Mouse (Mus musculus) CD4-positive, CD25-positive, alpha-beta regulatory T cell, adult 2 months (primary cell): ENCODE data around the gene Vps13c.

Source experiments
- DNase-seq: peaks from one replicate; pipeline ENCODE4 v3.0.0-alpha.2; 2012; ENCODE audit warnings: low read depth, low spot score

The Vps13c gene

DNA sequence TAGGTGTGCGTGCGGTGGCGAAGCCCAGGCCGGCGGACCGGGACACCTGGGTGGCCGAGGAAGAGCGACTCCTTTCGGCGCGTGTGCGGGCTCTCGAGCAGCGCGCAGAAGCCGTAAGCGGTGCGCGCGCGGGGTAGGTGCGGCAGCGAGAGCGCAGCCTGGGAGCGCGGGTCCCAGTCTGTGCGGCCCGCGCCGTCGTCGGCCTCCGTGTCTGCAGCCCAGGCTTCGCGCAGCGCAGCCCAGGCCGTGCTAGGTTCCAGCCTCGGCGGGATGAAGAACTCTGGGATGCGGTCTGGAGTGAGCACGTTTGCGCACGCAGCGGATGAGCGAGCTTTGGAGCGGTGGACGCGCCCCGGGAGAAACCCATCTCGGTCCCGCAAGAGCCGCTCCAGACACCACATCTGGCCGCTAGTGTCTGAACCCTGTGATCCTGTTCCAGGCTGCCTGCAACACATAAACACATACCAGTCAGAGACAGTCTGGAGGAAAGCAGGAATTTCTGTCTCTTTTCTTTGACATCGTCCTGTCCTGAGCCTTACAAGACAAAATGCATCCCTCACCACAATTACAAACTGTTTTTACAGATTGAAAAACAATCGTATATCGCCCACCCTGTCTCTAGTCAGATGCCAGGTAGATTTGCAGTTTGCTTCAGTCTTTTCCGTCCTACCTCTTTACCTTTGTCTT is 8.7 kb upstream of the Vps13c start:
- no peak for DNase-seq

DNA sequence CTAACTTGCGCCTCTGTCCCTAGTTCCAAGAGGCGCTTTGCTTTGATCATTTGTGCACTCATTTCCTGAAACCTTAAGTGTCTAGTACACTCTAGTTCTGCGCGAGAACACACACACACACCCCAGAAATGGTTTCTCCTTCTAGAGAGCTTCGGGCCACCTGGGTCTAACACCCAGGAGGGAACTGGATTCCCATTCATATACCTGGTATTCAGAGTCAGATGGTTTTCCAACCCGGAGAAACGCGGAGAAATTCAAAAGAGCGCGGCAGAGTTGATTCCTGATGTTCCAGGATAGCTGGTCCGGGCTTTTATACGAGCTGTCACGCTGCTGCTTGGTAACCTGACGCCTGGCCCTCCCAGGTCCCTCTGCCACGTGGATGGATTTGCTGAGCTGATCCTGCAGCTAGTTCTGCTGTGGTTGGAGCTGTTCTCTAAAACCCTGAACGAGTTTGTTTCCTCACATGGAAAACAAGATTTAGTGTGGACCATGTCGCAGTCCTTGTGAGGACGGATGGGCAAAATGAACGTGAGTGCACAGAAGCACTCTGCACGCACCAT is 8.1 kb upstream of the Vps13c start, which contains the start of gene C2cd4a:
C2cd4a (minus strand) TSS at position 285 of the 560 bp plus-strand sequence.
- no peak for DNase-seq

DNA sequence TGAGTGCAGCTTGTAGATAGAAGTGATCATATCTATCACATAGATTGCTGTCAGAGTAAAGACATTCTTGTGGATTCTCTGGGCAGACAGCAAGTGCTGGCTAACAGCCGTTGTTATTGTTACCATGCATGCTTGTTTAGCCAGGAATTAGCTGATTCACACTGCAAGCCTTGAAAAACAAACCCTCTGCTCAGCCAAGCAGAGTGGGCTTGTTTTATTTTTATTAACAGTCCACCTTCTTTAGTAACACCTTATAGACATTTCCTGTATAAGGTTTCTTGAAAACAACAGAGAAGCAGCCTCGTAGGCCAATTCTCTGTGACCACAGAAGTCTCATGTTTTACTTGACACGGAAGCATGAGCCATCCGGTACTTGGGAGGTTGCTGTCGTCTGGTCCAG is 5.7 kb upstream of the Vps13c start:
- no peak for DNase-seq

DNA sequence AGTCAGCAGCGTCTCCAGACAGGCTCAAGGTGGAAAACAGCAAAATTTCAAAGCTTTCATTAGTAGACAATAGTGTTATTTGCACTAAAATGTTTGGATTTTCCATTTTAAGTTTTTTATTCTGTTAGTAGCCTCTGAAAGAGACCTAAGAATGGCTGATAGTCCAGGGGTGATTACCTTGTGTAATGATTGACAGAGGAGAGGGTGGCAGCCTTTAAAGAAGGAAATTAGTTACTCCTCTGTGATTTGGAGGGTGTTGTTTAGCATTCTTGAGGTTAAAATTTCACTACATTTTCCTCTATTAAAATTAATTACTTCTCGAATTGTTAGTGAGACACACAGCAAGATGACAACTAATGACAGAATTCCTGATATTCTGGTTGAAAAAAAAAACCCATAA is 2.9 kb upstream of the Vps13c start:
- no peak for DNase-seq

DNA sequence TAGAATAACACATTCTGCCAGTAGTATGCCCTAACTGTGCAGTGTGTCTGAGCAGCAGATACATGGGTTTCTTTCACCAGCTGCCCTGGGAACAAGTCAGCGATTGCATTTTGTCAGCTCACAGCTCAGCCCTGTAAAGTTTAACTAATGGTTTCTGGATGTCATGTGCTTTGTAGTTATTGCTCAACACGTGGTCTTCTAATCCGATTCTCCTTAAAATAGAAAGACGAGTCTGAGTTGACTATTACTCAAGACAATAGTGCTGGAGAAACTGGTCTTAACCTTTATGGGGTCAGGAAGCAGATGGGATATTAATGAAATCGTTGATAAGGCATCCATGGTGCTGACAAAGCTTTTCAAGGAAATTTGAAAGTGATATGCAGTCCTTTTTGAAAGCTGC is 2.6 kb downstream of the Vps13c start:
- no peak for DNase-seq

DNA sequence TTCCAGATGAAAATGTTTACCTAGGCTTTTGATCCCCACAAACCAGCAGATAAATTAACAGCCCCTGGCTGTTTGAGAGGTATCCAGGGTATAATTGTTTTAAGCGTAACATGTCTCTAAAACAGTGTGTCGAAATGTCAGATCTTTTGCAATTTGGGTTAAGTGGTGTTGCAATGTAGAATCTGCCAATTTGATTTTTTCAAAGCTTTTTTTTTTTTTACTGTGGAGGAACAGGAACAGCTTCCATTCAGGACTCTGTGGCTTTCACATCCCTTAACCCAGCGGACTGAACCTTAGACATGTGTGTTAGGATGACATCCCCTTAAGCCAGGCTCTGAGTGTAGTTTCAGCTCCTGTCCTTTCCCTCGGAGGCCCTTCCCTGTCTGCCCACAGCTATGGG is 4.8 kb downstream of the Vps13c start:
- DNase-seq: no peak

DNA sequence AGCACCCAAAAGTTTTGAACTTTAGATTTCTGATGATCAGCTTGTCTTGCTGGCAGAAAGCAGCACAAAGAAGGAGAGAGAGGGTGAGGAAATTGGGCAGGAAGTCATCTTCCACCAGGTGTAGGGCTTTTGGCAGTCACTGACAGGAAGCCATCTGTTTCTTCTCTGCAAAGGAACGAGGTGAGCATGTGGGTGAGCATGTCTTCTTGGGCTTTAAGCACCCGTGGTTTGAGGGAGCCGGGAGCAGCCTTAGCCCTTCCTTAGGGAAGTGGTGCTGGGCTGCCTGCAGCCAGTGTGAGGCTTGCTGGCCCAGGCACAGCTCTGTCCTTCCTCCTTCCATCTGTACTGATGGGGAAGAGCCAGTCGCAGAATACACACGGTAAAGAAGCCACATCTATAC is 5.5 kb downstream of the Vps13c start:
- peak; percentile 52 for DNase-seq

DNA sequence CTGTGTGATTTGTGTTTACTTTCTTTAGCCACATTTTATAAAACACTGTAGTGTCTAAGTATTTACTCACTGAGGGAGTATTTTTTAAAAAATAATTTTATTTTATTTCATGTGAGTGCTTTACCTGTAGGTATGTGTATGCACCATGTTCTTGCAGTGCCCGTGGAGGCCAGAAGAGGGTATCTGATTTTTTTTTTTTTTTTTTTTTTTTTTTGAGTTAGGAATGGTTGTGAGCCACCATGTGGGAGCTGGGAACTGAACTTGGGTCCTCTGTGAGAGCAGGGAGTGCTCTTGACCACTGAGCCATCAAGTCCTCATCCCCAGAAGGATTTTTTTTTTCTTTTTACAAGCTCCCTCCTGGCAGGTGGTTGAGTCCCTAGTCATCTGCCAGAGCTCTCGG is 5.9 kb downstream of the Vps13c start:
- DNase-seq: no peak

DNA sequence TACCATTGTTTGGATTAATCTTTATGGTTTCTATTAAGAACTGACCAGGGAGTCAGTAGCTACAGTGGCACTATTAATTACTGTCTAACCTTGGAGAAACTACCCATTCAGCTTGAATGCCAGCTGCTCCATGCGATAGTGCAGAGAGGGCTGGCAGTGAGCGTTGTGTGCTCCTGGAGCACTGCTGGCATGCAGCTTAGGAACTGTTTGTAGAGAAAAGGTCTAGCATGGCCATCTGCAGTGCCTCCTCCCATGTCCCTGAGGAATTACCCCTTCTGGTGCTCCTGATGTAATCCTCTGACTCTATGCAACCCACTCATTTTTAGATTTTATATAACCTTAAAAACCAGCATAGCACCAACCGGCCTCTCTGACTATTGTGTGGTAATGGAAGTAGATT is 7.4 kb downstream of the Vps13c start:
- DNase-seq: no peak

DNA sequence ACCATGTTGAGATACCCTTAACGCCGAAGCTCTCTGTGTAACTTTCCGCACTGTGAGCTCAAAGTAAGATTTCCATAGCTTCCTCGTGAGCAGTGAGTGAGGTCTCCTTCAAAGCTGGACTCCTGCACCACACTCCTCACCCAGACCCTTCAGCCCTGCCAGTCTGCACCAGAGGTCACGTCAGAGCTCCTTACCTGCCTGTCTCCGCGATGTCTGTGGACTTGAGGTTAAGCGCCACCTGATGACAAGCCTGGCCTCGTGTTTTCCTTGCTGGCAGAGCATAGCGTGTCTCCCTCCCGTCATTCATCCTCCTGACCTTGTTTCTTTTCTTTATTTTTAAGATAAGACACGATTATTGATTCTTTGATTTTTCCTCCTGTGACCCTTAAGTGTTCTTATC is 9.2 kb downstream of the Vps13c start:
- no peak for DNase-seq

DNA sequence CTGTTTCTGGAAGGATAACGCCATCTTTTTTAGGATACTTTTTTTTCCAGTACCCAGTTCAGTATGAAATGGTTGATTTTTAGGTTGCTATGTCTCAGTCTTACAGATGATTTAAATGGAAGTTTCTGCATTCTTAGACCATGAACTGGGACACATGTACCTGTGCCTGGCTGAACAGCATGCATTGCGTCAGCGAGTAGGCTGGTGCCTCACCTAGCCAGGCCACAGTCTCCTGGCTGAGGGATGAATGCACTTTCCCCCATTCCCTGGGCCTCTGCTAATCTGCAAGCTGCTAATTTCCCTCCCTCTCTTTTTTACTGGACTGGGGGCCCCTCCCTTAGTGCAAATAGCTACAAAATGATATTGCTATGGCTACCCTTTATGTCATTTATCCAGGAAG is 9.7 kb downstream of the Vps13c start:
- no peak for DNase-seq

DNA sequence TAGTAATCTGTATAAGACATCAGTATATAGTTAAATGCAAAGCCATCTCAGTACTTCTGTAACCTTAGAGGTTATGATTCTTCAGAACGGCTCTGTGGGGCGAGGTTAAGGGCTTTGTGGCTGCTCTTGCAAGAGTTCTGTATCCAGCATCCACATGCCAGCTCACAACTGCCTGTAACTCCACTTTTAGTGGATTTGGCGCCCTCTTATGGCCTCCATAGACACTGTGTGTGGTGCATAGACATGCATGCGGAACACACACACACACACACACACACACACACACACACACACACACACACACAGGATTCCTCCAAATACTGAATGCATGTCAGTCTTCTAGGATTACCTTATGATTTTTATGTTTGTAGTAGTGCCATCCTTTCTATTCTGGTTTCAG is 11.0 kb downstream of the Vps13c start:
- DNase-seq: peak; percentile 60

DNA sequence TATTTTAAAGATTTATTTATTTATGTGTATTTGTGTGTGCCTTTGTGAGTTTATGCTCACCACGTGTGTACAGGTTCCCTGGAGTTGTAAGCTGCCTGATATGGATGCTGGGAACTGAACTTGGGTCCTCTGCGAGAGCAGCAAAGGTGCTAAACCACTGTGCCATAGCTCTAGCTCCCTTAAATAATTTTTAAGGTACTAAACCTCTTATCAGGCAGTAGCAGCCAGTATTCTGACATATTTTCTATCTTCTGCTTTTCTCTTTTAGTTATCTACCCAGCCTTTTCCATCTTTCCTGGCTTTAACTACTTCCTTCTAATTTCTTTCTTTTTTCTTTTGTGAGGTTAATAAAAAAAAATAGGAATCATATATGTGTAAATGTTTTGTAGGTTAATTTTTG is 20.1 kb downstream of the Vps13c start:
- DNase-seq: no peak

DNA sequence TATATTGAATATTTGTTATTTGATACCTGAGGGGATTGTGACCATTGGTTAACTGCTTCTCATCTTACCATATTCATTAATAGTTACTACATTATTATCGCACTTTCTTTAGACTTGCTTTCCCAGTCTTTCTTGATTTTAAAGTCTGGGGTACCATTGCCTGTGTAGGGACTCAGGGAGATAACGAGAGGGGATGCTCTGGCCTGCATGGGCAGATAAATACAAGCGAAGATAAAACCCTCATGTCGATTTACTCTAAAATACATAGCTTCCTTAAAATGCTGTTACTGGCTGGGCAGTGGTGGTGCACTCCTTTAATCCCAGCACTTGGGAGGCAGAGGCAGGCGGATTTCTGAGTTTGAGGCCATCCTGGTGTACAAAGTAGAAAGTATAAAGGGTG is 23.1 kb downstream of the Vps13c start:
- DNase-seq: no peak

DNA sequence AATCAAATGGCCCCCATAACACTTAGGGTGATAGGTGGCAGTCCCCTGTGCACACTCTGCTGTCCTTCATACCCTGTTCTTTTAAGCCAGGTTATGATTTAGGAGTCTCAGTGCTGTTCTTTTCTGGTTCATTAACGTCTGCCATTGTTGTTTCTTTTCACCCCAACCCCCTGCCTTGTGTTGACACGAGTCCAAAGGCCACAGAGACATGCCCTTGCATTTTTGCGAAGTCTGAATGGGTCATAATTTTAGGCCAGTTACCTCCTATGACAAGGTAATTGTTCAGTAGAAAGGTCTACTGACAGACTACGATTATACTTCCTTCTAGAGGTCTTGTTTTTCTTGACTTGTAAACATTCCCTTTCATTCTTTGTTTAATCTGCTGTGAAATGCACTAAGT is 23.8 kb downstream of the Vps13c start:
- no peak for DNase-seq

DNA sequence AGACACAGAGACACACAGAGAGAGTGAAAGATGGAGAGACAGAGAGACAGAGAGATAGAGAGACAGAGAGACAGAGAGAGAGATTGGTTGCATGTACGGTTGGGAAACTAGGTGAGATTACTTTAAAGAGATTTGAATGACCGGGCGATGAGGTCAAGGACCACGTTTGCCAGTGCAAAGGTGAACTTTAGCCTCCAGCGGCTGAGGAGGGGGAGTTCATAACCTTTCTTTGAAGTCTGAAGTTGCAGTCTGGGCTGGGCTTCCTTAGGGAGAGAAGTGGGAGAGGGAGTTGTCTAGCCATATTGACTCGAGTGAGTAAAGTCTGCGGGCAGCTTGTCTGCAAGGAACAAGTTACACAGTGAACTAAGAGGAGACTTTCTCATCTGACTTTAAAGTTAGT is 25.2 kb downstream of the Vps13c start:
- no peak for DNase-seq

DNA sequence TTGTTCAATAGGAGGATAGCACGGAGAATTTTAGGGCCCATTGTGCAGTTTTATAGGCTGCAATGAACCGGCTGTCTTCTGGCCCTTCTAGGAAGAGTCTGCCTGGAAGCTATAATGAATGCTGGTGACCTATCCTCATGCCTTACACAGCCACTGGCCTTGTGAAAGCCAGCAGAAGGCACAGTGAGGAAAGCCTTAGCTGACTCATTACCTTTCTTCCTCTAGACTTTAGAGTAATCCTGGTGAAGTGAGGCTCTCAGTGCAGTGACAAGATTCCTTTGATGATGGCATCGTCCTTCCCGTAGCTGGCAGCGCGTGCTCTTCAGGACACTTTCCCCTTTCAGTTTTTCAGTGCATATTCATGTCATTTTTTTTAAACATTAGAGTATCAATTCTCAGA is 27.2 kb downstream of the Vps13c start:
- no peak for DNase-seq

DNA sequence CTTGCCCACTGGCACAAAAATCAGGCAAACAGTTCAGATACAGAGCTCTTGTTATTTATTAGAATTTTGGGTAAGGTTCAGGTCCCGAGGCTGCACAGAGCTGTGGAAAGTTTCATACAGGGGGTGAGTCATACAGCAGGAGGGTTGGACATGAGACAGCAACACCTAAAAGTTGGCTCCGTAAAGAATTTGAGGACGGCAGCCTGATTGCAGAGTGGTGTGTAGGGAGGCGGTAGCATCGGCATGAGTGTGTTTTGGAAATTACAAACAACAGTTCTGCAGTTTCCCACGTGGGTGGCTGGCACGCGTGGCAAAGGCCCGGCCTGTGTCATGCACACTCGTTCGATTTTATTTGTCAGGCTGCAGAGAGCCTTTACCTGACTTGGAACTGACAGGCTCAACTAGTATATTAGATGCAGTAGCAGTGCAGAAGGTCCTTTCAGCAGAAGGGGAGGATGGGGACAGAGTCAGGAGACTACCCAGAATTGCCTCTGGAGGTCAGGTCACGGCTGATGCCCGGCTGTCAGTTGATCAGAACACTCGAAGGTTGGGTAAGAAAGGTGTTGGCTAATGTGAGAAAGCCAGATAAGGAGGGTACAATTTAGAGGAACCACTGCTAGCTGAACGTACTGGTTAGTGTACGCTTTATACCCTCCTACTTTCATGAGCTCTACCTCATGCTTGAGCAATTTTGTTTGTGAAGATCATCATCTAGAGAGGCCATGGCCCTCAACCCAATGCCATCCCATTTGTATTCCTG is 29.7 kb downstream of the Vps13c start:
- no peak for DNase-seq

DNA sequence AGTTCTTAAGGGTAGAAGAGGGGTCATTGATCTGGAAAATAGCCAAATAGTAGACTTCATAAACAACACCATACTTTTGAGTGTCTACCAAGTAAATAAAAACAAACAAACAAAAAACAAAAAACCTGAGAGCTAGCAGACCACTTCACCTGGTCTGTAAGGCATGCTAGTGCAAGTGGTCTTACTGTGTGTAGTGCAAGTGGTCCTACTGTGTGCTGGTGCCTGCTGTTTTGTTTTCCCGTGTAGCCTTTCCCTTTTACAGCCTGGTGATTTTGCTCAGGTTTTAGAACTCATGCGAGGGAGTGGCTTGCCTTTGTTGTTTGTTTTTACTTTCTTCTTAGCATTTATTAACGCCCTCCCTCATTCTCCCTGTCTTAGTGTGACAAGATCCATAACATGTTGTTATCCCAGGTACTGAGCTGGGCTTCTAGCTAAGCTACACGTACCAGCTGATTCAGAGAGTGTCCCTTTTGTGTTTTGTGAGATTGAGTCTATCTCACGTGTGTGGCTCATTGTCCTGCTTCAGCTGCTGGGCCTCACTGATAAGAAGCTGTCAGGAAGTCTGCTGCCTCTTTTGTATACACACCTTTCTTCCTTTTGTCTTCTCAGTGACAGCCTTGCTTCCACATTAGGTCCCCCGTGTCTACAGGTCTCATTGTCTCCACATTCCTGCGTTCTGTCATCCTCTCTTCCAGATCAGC is 34.5 kb downstream of the Vps13c start:
- DNase-seq: no peak

DNA sequence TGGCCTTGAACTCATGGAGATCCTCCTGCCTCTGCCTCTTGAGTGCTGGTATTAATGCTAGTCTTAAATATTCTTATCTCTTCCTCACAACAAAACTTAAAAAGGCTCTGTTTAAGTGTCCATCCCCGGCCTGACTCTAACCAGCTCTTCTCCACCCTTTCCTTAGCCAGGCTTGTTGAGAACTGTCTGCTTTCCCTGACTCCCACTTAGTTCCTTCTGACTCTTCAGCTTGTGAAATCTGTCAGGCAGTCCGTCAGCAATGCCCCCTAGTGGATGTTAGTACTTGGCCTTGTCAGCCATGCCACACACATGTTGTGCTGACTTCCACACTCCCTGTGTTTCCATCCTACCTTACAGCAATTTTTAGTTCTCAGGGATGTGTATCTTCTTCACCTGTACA is 35.1 kb downstream of the Vps13c start:
- peak; percentile 65 for DNase-seq

DNA sequence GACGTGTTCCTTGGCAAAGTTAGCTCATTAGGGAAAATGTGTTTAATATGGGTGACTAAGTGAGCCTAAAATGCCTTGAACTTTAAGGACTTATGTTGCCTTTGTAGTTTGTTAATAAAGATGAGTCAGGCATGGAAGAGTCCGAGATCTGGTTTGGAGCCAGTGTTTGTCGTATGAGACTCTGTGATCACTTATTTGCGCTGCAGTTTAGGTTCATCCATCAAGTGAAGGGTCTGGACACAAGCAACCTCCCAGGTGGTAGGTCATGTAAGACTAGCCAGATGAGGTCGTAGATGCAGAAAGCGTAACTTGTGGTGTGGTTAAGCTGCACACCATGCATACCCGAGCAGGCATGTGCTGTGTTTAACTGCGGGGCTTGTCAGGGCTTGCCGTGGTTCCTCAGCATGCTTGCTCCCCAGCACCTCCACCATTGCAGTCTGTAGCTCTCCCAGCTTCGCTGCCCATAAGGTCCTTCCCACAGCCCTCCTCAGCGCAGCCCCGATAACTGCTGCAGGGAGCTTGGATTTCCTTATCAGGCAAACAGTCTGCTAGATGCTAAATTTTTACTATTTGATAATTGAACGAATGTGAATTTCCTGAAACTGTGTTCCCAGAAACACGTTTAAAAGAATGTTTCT is 37.0 kb downstream of the Vps13c start:
- no peak for DNase-seq

DNA sequence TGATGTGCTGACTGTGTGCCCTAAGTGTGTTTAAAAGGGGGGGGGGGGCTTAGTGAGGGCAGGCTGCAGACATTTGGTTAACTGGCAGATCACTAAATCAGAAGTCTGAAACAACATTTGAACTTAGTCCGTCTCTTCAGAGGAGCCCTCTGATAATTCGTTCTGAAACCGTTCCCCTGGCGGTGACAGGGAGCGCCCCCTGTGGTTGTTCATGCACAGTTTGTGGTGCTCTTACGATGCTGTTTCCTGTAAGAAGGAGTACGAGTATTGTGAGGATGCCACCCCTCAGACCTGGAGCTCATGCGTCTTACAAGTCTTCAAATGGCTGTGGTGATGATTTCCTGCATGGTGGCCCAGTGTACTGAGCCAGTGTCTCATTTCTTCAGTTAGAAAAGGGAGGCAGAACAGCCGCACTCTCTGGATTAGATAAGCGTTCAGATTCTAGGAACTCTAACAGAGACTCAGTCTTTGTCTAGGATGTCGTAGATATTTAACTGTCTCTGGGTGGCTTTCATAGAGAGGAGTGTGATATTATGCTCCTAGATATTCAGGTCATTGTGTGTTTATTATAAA is 38.1 kb downstream of the Vps13c start:
- peak; percentile 14 for DNase-seq
